Mouse (Mus musculus): ENCODE measurements at regions not wholly inside any gene's neighbourhood (a gene's known extent, or its start where the extent isn't known, plus 50 kb on each side); places are given as distances from the start of the nearest gene placed in this dataset.

GRCm38 (mm10) chr12:25905614-25906013 is 509.4 kb downstream of the Rnf144a start:
- DNase-seq (ENCODE audit: low spot score in 2 of 2): no peak

GRCm38 (mm10) chr12:25896543-25896942 is 518.5 kb downstream of the Rnf144a start:
- no peak for DNase-seq (ENCODE audit: low spot score in 2 of 2)

GRCm38 (mm10) chr12:25895691-25896090 is 519.4 kb downstream of the Rnf144a start:
- DNase-seq (ENCODE audit: low spot score in 2 of 2): no peak

GRCm38 (mm10) chr12:25891391-25892167 is 523.5 kb downstream of the Rnf144a start:
- DNase-seq (ENCODE audit: low spot score in 2 of 2): no peak

- DNase-seq (ENCODE audit: low spot score in 2 of 2): peak in 1 of 2 experiments; percentile 8
Measured at GRCm38 (mm10) chr12:25890722-25891121, 524.3 kb downstream of the Rnf144a start.

- no peak for DNase-seq (ENCODE audit: low spot score in 2 of 2)
Measured at GRCm38 (mm10) chr12:25883771-25884171, 531.3 kb downstream of the Rnf144a start.

GRCm38 (mm10) chr12:25871816-25872215 is 543.2 kb downstream of the Rnf144a start:
- no peak for DNase-seq (ENCODE audit: low spot score in 2 of 2)

GRCm38 (mm10) chr12:25871001-25871461 is 544.0 kb downstream of the Rnf144a start:
- DNase-seq (ENCODE audit: low spot score in 2 of 2): no peak

GRCm38 (mm10) chr12:25869846-25870245 is 545.2 kb downstream of the Rnf144a start:
- DNase-seq (ENCODE audit: low spot score in 2 of 2): no peak

- DNase-seq (ENCODE audit: low spot score in 2 of 2): no peak
Measured at GRCm38 (mm10) chr12:25865063-25865462, 550.0 kb downstream of the Rnf144a start.

GRCm38 (mm10) chr12:25864113-25864852 is 550.8 kb downstream of the Rnf144a start:
- DNase-seq (ENCODE audit: low spot score in 2 of 2): peak; percentile 44 to 65

- no peak for DNase-seq (ENCODE audit: low spot score in 2 of 2)
Measured at GRCm38 (mm10) chr12:25861100-25861499, 554.0 kb downstream of the Rnf144a start.

GRCm38 (mm10) chr12:25858397-25858796 is 556.7 kb downstream of the Rnf144a start:
- DNase-seq (ENCODE audit: low spot score in 2 of 2): no peak

- DNase-seq (ENCODE audit: low spot score in 2 of 2): no peak
Measured at GRCm38 (mm10) chr12:25830057-25830456, 585.0 kb downstream of the Rnf144a start.

- no peak for DNase-seq (ENCODE audit: low spot score in 2 of 2)
Measured at GRCm38 (mm10) chr12:25827961-25828360, 587.1 kb downstream of the Rnf144a start.

GRCm38 (mm10) chr12:25826928-25827327 is 588.1 kb downstream of the Rnf144a start:
- no peak for DNase-seq (ENCODE audit: low spot score in 2 of 2)

GRCm38 (mm10) chr12:25826451-25826850 is 588.6 kb downstream of the Rnf144a start:
- DNase-seq (ENCODE audit: low spot score in 2 of 2): no peak

GRCm38 (mm10) chr12:25816248-25816647 is 598.8 kb downstream of the Rnf144a start:
- no peak for DNase-seq (ENCODE audit: low spot score in 2 of 2)

- DNase-seq (ENCODE audit: low spot score in 2 of 2): no peak
Measured at GRCm38 (mm10) chr12:25795092-25795491, 620.0 kb downstream of the Rnf144a start.

- DNase-seq (ENCODE audit: low spot score in 2 of 2): no peak
Measured at GRCm38 (mm10) chr12:25794571-25794970, 620.5 kb downstream of the Rnf144a start.

- no peak for DNase-seq (ENCODE audit: low spot score in 2 of 2)
Measured at GRCm38 (mm10) chr12:25792571-25793075, 622.4 kb downstream of the Rnf144a start.

GRCm38 (mm10) chr12:25790956-25791355 is 624.1 kb downstream of the Rnf144a start:
- DNase-seq (ENCODE audit: low spot score in 2 of 2): no peak
